Mouse (Mus musculus) heart, adult 2 months (tissue): ENCODE data around the gene Cdca5. TPM values are rescaled to one million over a fixed set of nuclear protein-coding genes. Genes with fewer than 3 reads are reported as not detected.
A peak's percentile ranks its signal among the peaks of the same experiment; 100 is the strongest.

Experiments used
- DNase-seq, 2 experiments: peaks; one replicate each; pipeline ENCODE4 v3.0.0; 2021
- H3K27ac ChIP-seq: fragments of 200-600 bp; 2 replicates; pipeline ENCODE4 v1.8.1; 2022
- H3K27me3 ChIP-seq: fragments of 200-500 bp; 2 replicates; pipeline ENCODE4 v1.6.1; 2012; ENCODE audit warnings: mild to moderate bottlenecking, low read length, inconsistent platforms, mixed read lengths; ENCODE audit not compliant: control insufficient read depth, insufficient read depth
- H3K36me3 ChIP-seq: fragments of 200-500 bp; 2 replicates; pipeline ENCODE4 v1.6.1; 2012; ENCODE audit warnings: low read length, inconsistent platforms; ENCODE audit not compliant: control insufficient read depth, insufficient read depth
- H3K4me1 ChIP-seq: fragments of 200-500 bp; 2 replicates; pipeline ENCODE4 v1.6.1; 2011; ENCODE audit warnings: low read length; ENCODE audit not compliant: control insufficient read depth, insufficient read depth
- H3K4me3 ChIP-seq: fragments of 200-600 bp; 2 replicates; pipeline ENCODE4 v1.8.1; 2022
- H3K79me2 ChIP-seq: fragments of 200-500 bp; replicated peaks from 2 replicates; pipeline ENCODE4 v1.6.1; 2012; ENCODE audit warnings: mild to moderate bottlenecking, inconsistent platforms, low read length, moderate library complexity, mixed read lengths; ENCODE audit not compliant: control insufficient read depth, insufficient read depth
- H3K9ac ChIP-seq: fragments of 200-500 bp; 2 replicates; pipeline ENCODE4 v1.6.1; 2012; ENCODE audit warnings: low read depth, mild to moderate bottlenecking, control low read depth, inconsistent platforms, low read length, mixed read lengths
- CTCF ChIP-seq: fragments of 200-600 bp; IDR thresholded peaks from 2 replicates; pipeline ENCODE4 v1.8.1; 2022; ENCODE audit warnings: antibody characterized with exemption, mild to moderate bottlenecking, moderate library complexity
- EP300 ChIP-seq: fragments of 200-500 bp; IDR thresholded peaks from 2 replicates; pipeline ENCODE4 v1.6.1; 2011; ENCODE audit warnings: low read depth, low read length, control low read depth; ENCODE audit not compliant: insufficient read depth
- POLR2A ChIP-seq: fragments of 200-500 bp; IDR thresholded peaks from 2 replicates; pipeline ENCODE4 v1.6.1; 2011; ENCODE audit warnings: mild to moderate bottlenecking, low read depth, low read length, control low read depth; ENCODE audit not compliant: insufficient read depth
- WGBS: fragments of 180-500 bp; shearing (Covaris S2); methylation state at CpG from one replicate; pipeline ENCODE4 v1.1.7; 2018; 5-methylcytosine and 5-hydroxymethylcytosine counted together
- intact Hi-C: fragments of 180-260 bp; cut with DNase I; formaldehyde crosslinking; loops from one replicate; pipeline ENCODE4 v1.15.1; 2025
- long read RNA-seq: library from polyadenylated mRNA; stranded (forward); transcript quantifications from one replicate; pipeline ENCODE4 v2.0.0, GENCODE M21; 2021
- polyA plus RNA-seq: library from polyadenylated mRNA; depleted of rRNA; stranded (reverse); fragments of >200 nt; gene quantifications from 2 replicates; pipeline ENCODE4 v1.2.3, GENCODE M21; 2012; rRNA removed
- total RNA-seq, 2 experiments: library from RNA; stranded (reverse); gene quantifications; 2 replicates each; pipeline ENCODE4 v1.2.3; 2021

The Cdca5 gene
- total RNA-seq = not detected
- 0.09 and 0.27 TPM in 2 replicates for polyA plus RNA-seq
- long read RNA-seq = 0 reads

DNA sequence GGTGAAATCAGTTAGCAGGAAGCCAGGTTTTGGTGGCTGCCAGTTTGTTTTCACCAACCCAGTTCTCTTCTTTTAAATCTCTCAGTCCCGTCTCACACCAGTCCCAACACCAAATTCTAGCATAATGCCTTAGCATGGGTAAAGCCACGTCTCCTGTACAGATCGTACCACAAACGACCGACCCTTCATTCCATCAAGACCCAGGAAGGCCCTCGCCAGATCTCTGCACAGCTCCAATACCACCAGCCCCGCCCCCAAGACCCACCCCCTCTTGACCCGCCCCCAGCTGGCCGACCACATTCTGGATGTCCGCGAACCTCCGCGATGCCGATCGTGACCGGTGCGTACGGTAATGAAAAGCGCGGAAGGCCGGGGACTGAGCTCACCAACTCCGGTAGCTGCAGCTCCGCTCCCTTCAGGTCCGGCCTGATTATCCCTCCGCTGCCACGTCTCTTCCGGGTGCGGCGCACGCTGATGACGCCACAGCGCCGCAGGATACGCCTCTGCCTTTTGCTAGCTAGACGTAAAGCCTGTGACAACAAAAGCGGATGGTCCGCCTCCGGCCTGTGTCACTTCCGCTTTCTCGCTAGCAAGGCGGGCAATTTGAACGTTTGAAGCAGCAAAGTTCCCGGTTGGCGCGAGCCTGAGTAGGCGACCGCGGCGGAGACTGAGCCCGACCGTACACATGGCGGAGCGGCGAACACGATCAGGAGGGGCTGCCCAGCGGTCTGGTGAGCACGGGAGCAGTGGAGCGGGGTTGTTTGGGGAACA lies at the start of gene Cdca5, which contains the start of gene Zfpl1:
Gene Cdca5 (plus strand): TSS at position 506 of the 771 bp plus-strand sequence.
Gene Zfpl1 (minus strand): TSS at position 479 of the 771 bp plus-strand sequence.
- whole genome bisulfite sequencing = under 1% methylated on average over 58 of the region's 58 CpGs
- peak; percentile 94 for TF ChIP-seq EP300
- TF ChIP-seq CTCF = peak; percentile 15
- peak; percentile 74; the same call in 1 of the 2 replicates for TF ChIP-seq POLR2A
- Histone ChIP-seq H3K9ac (peak within 1 kb of the TSS; percentile 48), H3K27ac (peak within 1 kb of the TSS; percentile 70), H3K4me1 (peaks cover 4% of the 10 kb centered on the region), H3K27me3 (no peaks in the 10 kb centered on the region), H3K4me3 (peak within 1 kb of the TSS; percentile 62), H3K79me2 (0 out of 2 replicates have a peak, but pooled peaks cover 2% of the 10 kb centered on the region), H3K36me3 (no peaks in the 10 kb centered on the region)
- intact Hi-C loops = loop anchor here (1.0 to 10.0 kb wide), 3 partner anchors 26 to 250 kb away; partner anchors contain the start of genes Men1 and Sac3d1
- peak; percentile 97 for DNase-seq

GRCm38 (mm10) chr19:6035966-6036585 lies 48.7 kb upstream of the Cdca5 start:
- no peak for DNase-seq
- Histone ChIP-seq H3K9ac (no peak overlapping the region), H3K79me2 (no peaks in the 10 kb centered on the region), H3K36me3 (no peaks in the 10 kb centered on the region), H3K4me3 (no peak overlapping the region), H3K27ac (no peak overlapping the region), H3K4me1 (no peaks in the 10 kb centered on the region), H3K27me3 (no peaks in the 10 kb centered on the region)
- intact Hi-C loops = no loop called here
- WGBS = 41% methylated on average over 9 of the region's 9 CpGs
- TF ChIP-seq EP300 (no peak), CTCF (no peak), POLR2A (no peak)

DNA sequence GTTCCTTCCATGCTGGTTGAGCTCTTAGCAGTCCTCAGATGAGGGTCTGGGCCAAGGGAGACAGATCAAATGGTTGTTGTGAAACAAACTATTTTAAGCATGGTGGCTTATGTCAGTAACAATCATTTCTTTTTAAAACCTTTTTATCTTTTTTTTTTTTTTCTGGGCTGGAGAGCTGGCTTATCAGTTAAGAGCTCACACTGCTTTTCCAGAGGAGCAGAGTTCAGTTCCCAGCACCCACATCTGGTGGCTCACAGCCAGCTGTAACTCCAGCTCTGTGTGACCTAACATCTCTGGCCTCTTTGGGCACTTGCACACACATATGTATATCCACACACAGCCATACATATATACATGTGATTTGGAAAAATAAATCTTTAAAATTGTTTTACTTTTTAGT lies 47.1 kb upstream of the Cdca5 start:
- intact Hi-C loops = no loop called here
- no peak overlapping the region for H3K27ac ChIP-seq

DNA sequence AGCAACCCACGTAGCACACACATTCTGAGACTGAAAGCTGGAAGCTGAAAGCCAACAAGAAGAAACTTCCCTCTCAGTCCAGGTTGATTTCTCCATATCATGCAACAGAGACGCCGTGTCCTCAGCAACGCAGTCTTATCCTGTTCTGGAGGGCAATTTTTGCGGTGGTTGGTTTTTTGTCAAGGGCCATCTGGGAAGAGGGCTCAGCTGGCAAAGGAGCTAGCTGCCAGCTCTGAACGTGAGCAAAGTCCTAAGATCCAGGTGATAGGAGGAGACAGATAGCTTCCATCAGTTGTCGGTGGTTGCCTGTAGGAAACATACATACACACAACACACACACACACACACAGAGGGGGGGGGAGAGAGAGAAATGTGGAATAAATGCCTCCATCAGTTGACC lies 46.5 kb upstream of the Cdca5 start:
- Histone ChIP-seq H3K36me3 (no peaks in the 10 kb centered on the region), H3K27me3 (no peaks in the 10 kb centered on the region), H3K9ac (no peak overlapping the region), H3K79me2 (no peaks in the 10 kb centered on the region), H3K27ac (no peak overlapping the region), H3K4me3 (no peak overlapping the region), H3K4me1 (no peaks in the 10 kb centered on the region)
- intact Hi-C loops = no loop called here
- DNase-seq = no peak
- WGBS = 73% methylated on average over 7 of the region's 7 CpGs
- no peak for TF ChIP-seq EP300
- TF ChIP-seq POLR2A = no peak
- TF ChIP-seq CTCF = no peak

More for the DNA sequence above, 47.1 kb upstream of the Cdca5 start:
- Histone ChIP-seq H3K27me3 (no peaks in the 10 kb centered on the region), H3K36me3 (no peaks in the 10 kb centered on the region), H3K4me3 (no peak overlapping the region), H3K9ac (no peak overlapping the region), H3K79me2 (no peaks in the 10 kb centered on the region), H3K4me1 (no peaks in the 10 kb centered on the region)
- DNase-seq = no peak
- TF ChIP-seq POLR2A (no peak), CTCF (no peak), EP300 (no peak)

DNA sequence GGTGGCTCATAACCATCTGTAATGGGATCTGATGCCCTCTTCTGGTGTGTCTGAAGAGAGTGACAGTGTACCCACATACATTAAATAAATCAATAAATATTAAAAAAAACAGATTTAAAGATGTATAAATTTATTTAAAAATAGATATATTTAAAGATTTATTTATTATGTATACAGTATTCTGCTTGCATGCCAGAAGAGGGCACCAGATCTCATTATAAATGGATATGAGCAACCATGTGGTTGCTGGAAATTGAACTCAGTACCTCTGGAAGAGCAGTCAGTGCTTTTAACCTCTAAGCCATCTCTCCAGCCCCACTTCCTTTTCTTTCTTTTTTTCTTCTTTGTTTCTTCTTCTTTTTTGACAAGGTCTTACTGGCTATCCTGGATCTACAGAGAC lies 44.8 kb upstream of the Cdca5 start:
- Histone ChIP-seq H3K79me2 (no peaks in the 10 kb centered on the region), H3K9ac (no peak overlapping the region), H3K36me3 (no peaks in the 10 kb centered on the region), H3K4me1 (no peaks in the 10 kb centered on the region), H3K4me3 (no peak overlapping the region), H3K27ac (no peak overlapping the region), H3K27me3 (no peaks in the 10 kb centered on the region)
- intact Hi-C loops = loop anchor here (10.0 kb wide), 1 partner anchor 85 kb away; the partner anchor contains the start of gene Snx15
- no peak for DNase-seq
- TF ChIP-seq POLR2A (no peak), CTCF (peak; percentile 52)

DNA sequence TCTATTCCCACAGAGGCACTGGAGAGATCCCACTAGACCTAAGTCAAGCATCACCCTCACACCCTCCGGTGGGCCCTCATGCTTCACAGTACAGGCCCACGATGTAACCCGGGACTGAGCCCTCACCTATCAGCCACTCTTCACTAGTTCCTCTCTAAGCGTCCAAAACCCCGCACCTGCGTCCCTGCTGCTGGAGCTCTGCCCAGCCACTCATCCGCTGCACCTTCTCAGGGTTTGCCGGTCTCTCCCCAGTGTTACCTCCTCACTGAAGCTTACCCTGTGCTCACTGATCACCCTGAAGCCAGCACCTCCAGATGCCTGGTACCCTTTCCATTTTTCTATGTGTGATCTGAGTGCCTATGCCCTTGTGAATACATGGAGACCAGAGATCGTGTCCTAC lies 42.5 kb upstream of the Cdca5 start:
- no peak for TF ChIP-seq CTCF
- no peak for TF ChIP-seq EP300
- no peak for TF ChIP-seq POLR2A
- Histone ChIP-seq H3K36me3 (no peaks in the 10 kb centered on the region), H3K79me2 (peaks cover under 1% of the 10 kb centered on the region; the same call in 1 of the 2 replicates), H3K27me3 (no peaks in the 10 kb centered on the region), H3K4me1 (peaks cover 3% of the 10 kb centered on the region), H3K27ac (no peak overlapping the region), H3K4me3 (no peak overlapping the region), H3K9ac (no peak overlapping the region)
- 65% methylated on average over 9 of the region's 9 CpGs for WGBS
- intact Hi-C loops = loop anchor here (2.0 to 10.0 kb wide), 2 partner anchors 25 to 83 kb away; partner anchors contain the start of gene Snx15
- no peak for DNase-seq
